Mouse (Mus musculus) frontal cortex, postnatal 36 days (tissue): ENCODE measurements around the gene Baiap2l2.

Source experiments
- DNase-seq, 2 experiments: peaks; one replicate each; pipeline ENCODE4 v3.0.0; 2022; ENCODE audit warnings: low spot score in 2 of 2

Baiap2l2 gene

GRCm38 (mm10) chr15:79285399-79285798 lies at the start of gene Baiap2l2:
Baiap2l2 (minus strand) TSS chr15:79285537.
- no peak for DNase-seq

- DNase-seq = no peak
These were observed 48.1 kb upstream of the Baiap2l2 start for GRCm38 (mm10) chr15:79333409-79333808.

GRCm38 (mm10) chr15:79330521-79330920 lies 45.2 kb upstream of the Baiap2l2 start:
- no peak for DNase-seq

DNA sequence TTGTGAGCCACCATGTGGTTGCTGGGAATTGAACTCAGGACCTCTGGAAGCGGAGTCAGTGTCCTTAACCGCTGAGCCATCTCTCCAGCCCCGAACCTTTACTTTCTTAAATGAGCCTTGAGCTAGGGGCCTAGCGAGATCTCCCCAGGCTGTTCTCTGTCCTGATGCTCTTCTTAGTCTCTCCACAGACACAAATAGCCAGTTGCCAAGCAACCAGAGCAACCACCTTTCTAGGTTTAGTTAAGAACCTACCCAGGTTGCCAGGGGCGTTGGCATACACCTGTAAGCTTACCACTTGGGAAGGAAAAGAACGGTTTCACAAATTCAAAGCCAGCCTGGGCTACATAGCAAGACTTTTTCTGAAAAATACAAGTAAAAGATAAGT lies 44.6 kb upstream of the Baiap2l2 start:
- no peak for DNase-seq

GRCm38 (mm10) chr15:79329346-79329978 lies 44.1 kb upstream of the Baiap2l2 start:
- no peak for DNase-seq

DNA sequence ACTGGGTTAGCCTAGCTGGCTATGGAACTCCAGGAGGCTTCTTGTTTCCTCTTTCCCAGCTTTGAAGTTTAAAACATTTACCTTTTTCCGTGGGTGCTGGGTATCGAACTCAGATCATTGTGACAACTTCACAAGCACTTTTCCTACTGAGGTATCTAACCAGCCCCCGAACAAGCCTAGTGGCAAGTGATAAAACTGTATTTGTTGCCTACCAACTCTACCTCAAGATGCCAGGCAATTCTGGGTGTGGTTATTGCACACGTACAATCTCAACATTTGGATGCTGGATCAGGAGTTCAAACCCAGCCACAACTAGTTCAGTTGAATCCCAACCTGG lies 43.6 kb upstream of the Baiap2l2 start:
- no peak for DNase-seq

DNA sequence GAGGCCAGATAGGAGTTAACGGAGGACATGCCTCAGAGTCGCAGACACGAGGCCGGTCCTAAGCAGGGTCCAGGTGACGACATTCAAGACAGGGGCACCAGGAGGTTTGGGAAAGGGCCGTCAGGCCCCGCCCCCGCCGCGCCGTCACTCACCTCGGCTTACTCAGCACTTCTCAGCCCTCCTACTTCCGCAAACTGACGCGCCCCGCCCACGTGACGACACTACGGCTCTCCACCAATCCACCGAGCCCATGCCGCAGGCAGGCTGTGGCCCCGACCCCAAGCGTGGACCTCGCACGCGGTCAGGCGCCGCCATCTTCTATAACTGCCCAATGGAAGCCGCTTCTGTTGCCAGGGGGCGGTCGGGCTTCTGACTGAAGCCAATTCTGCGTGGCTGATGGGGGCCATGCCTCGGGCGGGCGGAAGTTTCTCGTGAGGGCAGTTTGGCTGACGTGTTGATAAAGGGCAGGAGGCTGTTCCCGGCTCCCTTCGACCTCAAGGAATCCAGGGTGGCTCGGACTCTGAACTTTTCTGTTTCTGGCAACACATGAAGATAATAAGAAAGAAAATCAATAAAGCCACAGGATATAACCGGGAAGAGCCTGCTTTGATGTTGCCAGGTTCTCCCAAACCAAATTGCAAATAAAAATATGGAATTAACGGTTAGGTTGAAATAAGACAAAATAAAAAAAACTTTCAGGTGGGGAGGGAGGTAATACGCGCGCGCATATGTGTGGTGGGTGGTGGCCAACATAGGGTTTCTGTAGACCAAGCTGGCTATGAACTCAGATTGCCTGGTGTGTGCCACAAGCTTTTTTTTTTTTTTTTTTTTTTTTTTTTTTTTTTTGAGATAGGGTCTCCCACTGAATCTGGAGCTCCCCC lies 43.0 kb upstream of the Baiap2l2 start, which contains the start of gene Pla2g6:
TSS of gene Pla2g6 (minus strand) at position 333 of the 881 bp plus-strand sequence.
- DNase-seq = peak; percentile 98 to 99

- DNase-seq = peak; percentile 25 to 41
These were observed 41.9 kb upstream of the Baiap2l2 start for GRCm38 (mm10) chr15:79326971-79327961.

- DNase-seq = no peak
These were observed 40.9 kb upstream of the Baiap2l2 start for GRCm38 (mm10) chr15:79326264-79326663.

GRCm38 (mm10) chr15:79325742-79326141 lies 40.4 kb upstream of the Baiap2l2 start:
- no peak for DNase-seq

GRCm38 (mm10) chr15:79324373-79324772 lies 39.0 kb upstream of the Baiap2l2 start:
- no peak for DNase-seq

- DNase-seq = no peak
These were observed 38.4 kb upstream of the Baiap2l2 start for GRCm38 (mm10) chr15:79323791-79324155.

- DNase-seq = no peak
These were observed 37.9 kb upstream of the Baiap2l2 start for GRCm38 (mm10) chr15:79322991-79323790.

DNA sequence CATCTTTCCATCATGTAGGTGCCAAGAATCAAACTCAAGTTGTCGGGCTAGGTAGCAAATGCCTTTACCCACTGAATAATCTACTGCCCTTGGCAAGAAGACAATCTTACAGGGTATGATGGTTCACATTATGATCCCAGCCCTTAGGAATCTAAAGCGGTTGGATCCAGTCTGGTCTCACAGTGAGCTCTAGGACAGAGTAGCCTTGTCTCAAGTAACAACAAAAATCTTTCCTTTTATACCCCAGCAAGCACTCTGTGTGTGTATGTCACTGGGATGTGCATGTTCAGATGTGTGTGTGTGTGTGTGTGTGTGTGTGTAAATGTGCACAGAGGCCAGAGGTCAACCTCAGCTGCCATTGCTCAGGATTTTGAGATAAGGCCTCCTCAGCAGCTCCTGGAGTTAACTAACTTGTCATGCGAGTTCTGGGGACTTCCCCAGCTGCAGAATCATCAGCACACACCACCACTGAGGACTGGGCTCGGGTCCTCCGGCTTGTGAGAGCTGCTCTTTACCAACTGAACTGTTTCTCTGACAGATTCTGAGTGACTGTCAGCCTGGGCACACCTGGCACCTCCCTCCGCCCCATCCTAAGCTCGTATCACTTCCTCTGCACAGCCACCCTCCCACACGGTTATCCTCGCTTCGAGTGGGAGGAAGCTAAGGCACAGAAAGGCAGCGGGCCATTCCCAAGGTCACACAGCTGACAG lies 37.1 kb upstream of the Baiap2l2 start:
- DNase-seq = no peak

- DNase-seq = no peak
These were observed 36.4 kb upstream of the Baiap2l2 start for GRCm38 (mm10) chr15:79321733-79322190.

- no peak for DNase-seq
These were observed 28.6 kb upstream of the Baiap2l2 start for GRCm38 (mm10) chr15:79313848-79314369.

GRCm38 (mm10) chr15:79307861-79308260 lies 22.5 kb upstream of the Baiap2l2 start:
- DNase-seq = no peak

- no peak for DNase-seq
These were observed 20.8 kb upstream of the Baiap2l2 start for GRCm38 (mm10) chr15:79306043-79306637.

DNA sequence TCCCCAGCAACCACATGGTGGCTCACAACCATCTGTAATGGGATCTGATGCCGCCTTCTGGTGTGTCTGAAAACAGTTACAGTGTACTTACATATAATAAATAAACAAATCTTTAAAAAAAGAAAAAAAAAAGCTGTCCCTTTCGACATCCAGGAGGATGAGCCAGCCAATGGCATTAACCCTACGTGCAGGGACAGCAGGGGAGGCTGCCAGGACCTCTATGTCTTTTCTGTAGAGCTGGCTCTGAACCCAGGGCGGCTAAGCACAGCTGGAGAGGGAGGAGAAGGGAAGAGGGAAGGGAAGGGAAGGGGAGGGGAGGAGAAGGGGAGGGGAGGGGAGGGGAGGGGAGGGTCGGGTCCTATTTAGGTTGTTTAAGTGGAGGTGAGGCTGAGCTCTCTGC lies 19.5 kb upstream of the Baiap2l2 start:
- DNase-seq = no peak

GRCm38 (mm10) chr15:79303725-79304124 lies 18.4 kb upstream of the Baiap2l2 start:
- DNase-seq = no peak
